Mouse (Mus musculus) left cerebral cortex, postnatal 14 days (tissue): ENCODE measurements at regions not wholly inside any gene's neighbourhood (a gene's known extent, or its start where the extent isn't known, plus 50 kb on each side); places are given as distances from the start of the nearest gene placed in this dataset.
A peak's percentile ranks its signal among the peaks of the same experiment; 100 is the strongest.

Source experiments
- DNase-seq, 2 experiments: peaks; one replicate each; pipeline ENCODE4 v3.0.0; 2021 to 2022; ENCODE audit warnings: low spot score in 2 of 2, mixed read lengths in 1 of 2
- intact Hi-C: fragments of 180-260 bp; cut with DNase I; formaldehyde crosslinking; loops from one replicate; pipeline ENCODE4 v1.15.1; 2025

DNA sequence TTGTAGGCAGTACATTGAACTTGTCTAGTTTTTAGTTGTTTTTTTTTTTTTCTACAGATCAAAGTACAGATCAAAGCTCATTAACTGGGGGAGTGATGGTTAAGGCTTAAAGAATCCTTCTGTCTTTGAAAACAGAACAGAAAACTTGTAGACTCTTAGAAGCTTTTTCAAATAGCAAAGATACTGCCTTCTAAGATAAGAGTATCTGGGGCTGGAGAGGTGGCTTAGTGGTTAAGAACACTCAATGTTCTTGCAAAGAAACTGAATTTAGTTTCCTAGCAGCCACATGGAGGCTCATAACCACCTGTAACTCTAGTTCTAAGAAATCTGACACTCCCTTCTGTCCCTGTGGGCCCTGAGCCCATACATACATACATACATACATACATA is 68.4 kb upstream of the Glrp1 start:
- no peak for DNase-seq
- intact Hi-C loops, result no loop called here

DNA sequence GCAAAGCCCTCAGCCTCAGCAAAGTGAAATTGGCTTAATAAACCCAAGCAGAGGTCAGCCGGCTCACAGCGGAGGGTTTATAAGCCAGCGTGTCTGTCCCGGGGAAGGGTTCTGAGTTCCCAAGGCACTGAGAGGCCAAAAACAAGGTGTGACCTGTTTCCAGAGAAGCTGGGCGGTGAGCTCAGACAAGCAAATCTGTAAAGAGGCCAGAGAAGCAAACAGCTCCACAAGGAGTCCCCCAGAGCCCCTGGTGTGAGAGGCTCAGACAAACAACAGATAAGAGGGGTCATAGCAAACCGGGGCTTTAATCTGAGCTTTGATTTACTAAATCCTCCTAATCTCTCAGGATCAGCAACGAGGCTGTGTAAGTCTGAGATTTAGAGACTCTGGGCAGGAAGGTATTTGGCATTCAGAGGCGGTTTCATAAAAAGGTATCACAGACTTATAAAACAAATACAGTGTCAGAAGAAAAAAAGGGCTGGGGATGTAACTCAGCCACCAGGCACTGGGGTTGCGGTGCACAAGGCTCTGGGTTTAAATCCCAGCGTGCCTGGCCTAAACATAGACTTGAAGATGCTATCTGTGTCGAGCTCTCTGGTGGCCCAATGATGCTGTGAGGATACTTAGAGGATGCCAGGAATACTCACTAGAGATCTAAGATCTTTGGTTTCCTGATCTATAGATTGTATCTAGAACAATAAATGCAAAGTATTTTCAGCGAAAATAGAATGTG is 67.8 kb upstream of the Glrp1 start:
- no peak for DNase-seq
- intact Hi-C loops, result no loop called here

DNA sequence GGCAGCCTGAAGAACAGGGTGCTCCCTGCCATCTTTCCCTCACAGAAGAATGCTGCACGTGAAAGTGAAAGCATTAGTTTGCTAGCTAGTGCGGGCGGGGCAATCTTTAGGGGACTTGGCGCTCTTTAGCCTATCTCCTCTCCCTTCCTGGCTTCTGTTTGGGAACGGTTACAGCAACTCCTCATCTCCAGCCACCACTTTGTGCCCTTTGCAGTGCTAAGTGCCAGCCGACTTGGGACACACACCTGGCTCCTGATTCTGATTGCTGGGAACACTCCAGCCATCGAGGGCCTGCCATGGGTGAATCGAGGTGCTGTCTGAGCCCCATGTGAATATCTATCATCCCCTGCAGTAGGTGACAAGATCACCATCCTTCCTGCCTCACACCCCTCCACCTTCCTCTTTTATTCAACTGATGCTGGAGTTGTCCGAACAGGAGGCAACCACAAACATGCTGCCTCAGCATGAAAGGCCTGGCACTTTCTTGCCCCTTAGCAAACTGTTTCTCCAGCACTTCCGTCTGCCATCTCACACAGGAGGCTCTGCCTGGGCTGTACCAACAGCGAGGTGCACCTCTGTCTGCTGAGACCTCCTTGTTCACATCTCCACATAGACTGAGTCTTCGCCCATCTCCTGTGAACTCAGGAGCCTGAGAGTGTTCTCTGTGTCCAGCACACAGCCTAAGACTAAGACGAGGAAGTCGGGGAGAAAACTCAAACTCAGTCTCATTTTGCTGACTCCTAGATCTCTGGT is 66.2 kb upstream of the Glrp1 start:
- intact Hi-C loops, result no loop called here
- no peak for DNase-seq

DNA sequence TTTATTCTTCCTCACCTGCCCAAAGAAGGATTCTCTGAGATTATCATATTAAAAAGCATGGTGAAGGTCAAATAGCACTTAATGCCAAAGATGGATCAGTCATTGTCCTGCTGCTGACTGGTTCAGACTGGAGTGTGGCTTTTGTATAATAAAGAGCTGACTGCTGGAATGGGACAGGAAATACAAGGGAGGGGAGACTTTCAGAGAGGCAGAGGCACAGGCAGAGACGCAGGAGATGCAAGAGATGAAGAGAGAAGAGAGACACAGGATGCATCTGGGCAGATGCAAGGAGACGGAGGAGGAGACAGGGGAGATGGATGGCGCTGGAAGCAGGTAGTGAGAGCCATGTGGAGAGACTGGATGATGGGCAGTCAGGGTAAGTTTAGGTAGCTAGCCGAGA is 65.4 kb upstream of the Glrp1 start:
- intact Hi-C loops, result no loop called here
- DNase-seq, result no peak

DNA sequence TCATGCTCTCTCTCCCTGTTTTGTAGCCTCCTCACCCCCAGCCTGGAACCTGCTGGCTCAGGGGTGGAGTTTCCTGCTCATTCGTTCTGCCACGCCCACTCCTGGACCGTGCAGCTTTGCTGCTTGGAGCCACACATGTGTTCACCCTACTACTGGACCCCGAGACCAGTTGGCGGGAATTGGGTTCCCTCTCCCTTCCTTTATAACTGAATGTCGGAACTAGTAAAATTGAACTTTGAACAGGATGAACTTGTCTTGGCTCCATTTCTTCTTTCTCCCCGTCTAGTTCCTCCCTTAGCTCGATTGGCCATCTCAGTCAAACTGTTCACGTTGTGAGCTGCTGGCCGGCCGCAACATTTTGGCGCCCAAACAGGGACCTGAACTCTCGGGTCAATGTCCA is 62.3 kb upstream of the Glrp1 start:
- intact Hi-C loops, result no loop called here
- no peak for DNase-seq

DNA sequence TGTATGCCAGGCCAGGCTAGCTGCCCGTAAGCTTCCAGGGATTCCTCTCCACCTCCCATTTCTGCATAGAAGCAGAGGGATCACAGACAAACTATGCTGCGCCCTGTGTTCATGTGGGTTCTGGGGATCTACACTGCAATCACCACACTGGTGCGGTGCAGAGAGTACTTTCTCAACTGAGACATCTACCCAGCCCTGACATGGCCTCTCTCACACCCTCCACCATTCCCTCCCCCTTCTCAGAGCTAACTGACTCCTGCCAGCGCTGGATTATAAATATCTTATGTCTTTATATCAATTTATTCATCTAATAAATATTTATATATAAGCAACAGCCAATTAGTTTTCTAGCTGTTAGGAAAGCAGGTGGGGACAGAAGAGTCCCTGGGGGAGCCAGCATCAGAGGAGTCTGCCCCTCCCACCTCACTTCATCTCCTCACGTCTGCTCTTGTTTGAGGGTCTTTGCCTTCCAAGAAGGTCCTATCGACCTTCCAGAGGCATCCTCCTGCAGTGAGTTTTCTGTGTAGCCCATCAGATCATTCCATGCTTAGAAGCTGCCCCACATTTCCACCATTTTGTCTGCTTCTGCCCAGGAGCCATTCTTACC is 58.7 kb upstream of the Glrp1 start:
- intact Hi-C loops, result no loop called here
- no peak for DNase-seq

DNA sequence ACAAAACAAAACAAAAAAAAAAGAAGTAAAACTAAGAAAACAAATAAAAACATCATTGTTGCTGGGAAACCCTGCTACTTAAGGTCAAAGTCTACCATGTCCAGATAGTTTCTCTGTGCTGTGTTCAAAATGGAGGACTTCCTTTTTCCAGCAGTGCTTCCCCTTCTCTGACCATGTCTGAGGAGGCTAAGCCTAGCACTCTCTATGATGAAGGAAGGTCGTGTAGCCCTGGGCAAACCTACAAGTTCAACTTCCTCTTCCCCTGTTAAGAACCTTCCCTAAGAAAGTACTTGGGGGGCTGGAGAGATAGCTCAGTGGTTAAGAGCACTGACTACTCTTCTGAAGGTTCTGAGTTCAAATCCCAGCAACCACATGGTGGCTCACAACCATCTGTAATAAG is 57.3 kb upstream of the Glrp1 start:
- no peak for DNase-seq
- intact Hi-C loops, result no loop called here

DNA sequence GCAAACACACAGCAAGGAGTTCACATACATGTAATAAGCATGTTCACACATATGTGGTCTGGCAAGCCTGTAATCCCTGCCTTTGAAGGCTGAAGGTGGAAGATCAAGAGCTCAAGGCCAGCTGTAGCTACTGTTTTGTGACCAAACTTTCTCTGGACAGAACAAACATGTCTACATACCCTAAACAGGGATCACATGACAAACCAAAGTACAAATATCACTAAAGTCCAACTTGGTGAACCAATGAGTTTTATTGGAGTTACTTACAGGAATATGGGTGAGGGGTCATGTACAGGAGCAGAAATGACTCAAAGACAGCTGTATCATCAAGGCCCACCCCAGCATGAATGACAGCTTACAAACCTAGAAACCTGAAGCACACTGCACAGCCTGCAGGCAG is 56.6 kb upstream of the Glrp1 start:
- DNase-seq, result no peak
- intact Hi-C loops, result no loop called here

DNA sequence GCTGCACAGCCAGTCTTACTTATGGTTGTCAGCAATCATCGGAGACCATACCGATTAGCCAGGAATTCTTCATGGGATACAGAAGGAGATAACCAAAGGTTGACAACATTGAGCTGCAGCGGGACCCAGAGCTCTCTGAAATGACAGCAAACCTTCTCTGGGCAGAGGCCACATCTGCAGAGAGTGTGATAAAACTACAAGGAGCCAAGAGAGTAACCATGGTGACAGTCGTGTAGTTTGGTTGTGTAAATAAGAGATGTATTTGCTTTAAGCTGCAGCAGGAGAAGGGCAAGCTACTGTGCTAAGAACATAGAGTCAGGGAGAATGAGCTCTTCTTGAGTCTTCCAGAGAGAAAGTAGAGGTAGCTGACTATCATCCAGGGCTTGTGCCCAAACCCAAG is 55.0 kb upstream of the Glrp1 start:
- intact Hi-C loops, result no loop called here

DNA sequence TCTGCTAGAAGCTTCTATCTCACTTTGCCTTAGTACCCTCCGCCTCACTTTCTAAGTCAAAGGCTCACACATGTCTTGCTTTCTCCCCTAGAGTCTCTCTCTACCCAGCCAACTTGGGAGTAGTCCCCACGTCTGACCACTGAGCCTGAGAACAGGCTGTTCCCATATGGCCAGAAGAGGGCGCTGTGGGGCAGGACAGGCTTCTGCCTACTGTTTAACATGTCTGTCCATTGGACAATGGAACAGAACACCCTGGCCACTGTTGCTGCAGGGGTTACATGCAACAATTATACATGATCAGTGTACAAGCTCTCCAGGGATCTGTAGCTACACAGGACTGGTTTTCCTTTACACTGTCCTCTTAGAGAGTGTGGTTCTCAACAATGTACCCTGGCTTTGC is 52.5 kb upstream of the Glrp1 start:
- DNase-seq, result peak; percentile 76 to 85
- intact Hi-C loops, result loop anchor here (2.0 kb wide), 1 partner anchor 142 kb away; no protein-coding TSS in a partner anchor

More for the DNA sequence above, 55.0 kb upstream of the Glrp1 start:
- DNase-seq, result no peak

DNA sequence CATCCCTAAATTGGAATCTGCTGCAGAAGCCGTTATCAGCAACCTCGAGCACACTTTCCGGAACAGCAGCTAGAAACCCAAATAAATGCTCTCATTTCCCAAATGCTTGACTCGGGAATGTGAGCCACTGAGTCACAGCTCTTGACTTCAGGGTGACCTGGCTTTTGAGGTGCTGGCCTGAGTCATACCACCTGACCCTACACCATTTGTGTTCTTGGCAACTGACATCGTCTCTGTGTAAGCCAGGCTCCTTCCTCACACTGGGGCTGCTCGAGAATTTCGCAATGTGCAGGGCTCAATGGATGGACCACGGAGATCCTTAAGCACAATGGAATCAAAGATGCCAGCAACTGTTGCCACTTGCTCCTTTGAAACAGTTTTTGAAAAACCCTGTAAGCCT is 50.9 kb upstream of the Glrp1 start:
- intact Hi-C loops, result no loop called here
- no peak for DNase-seq
